Mouse (Mus musculus) macrophage (primary cell): Measurements from ENCODE around the gene Naga. TPM values are rescaled to one million over a fixed set of nuclear protein-coding genes. Genes with fewer than 3 reads are reported as not detected.

Experiments
- H3K27ac ChIP-seq: fragments of 350-480 bp; formaldehyde crosslinking; 2 replicates; pipeline ENCODE4 v1.9.0; 2021
- H3K36me3 ChIP-seq: fragments of 350-480 bp; formaldehyde crosslinking; 2 replicates; pipeline ENCODE4 v1.9.0; 2021; ENCODE audit errors: inconsistent target
- H3K4me3 ChIP-seq: fragments of 350-480 bp; formaldehyde crosslinking; 2 replicates; pipeline ENCODE4 v1.9.0; 2021; ENCODE audit errors: inconsistent target
- H3K79me2 ChIP-seq: fragments of 350-480 bp; formaldehyde crosslinking; 2 replicates; pipeline ENCODE4 v1.9.0; 2021; ENCODE audit errors: inconsistent target
- WGBS: methylation state at CpG from one replicate; pipeline ENCODE4 v1.1.7; 2026; ENCODE audit warnings: inconsistent platforms; ENCODE audit not compliant: missing documents; 5-methylcytosine and 5-hydroxymethylcytosine counted together
- polyA plus RNA-seq: library from polyadenylated mRNA; stranded (reverse); fragments of 250-400 nt; gene quantifications from 3 replicates; pipeline ENCODE4 v1.2.4, GENCODE M21; 2018; ENCODE audit warnings: inconsistent platforms

Gene Naga
- polyA plus RNA-seq, 1 experiment from 2014 or later: 153 TPM

GRCm38 (mm10) chr15:82347303-82347676, 8.6 kb upstream of the Naga start:
- Histone ChIP-seq H3K36me3 (peaks cover 19% of the 10 kb centered on the region), H3K4me3 (peak overlapping the region; percentile 69), H3K27ac (peak overlapping the region; percentile 67), H3K79me2 (peaks cover 53% of the 10 kb centered on the region)
- WGBS: 56% methylated on average over 4 of the region's 4 CpGs

- H3K27ac ChIP-seq: peak overlapping the region; percentile 67
- 11% methylated on average over 14 of the region's 14 CpGs for WGBS
These were observed 8.0 kb upstream of the Naga start for GRCm38 (mm10) chr15:82346580-82347302.

GRCm38 (mm10) chr15:82345820-82346470, 7.2 kb upstream of the Naga start:
- WGBS: under 1% methylated on average over 50 of the region's 51 CpGs
- H3K27ac ChIP-seq: peak overlapping the region; percentile 67
- peaks cover 39% of the 10 kb centered on the region for H3K79me2 ChIP-seq
- peaks cover 19% of the 10 kb centered on the region for H3K36me3 ChIP-seq
- H3K4me3 ChIP-seq: peak overlapping the region; percentile 69

More at GRCm38 (mm10) chr15:82346580-82347302, 8.0 kb upstream of the Naga start:
- peak overlapping the region; percentile 69 for H3K4me3 ChIP-seq
- peaks cover 47% of the 10 kb centered on the region for H3K79me2 ChIP-seq
- peaks cover 19% of the 10 kb centered on the region for H3K36me3 ChIP-seq

GRCm38 (mm10) chr15:82344971-82345370, 6.2 kb upstream of the Naga start:
- WGBS: 75% methylated on average over 5 of the region's 6 CpGs
- H3K36me3 ChIP-seq: peaks cover 10% of the 10 kb centered on the region

GRCm38 (mm10) chr15:82343368-82344287, 4.9 kb upstream of the Naga start:
- 90% methylated on average over 27 of the region's 27 CpGs for whole genome bisulfite sequencing
- no peaks in the 10 kb centered on the region; the same call in 1 of the 2 replicates for H3K36me3 ChIP-seq
- peaks cover 19% of the 10 kb centered on the region for H3K79me2 ChIP-seq
- no peak overlapping the region for H3K27ac ChIP-seq
- H3K4me3 ChIP-seq: no peak overlapping the region

More at GRCm38 (mm10) chr15:82344971-82345370, 6.2 kb upstream of the Naga start:
- no peak overlapping the region for H3K27ac ChIP-seq
- no peak overlapping the region for H3K4me3 ChIP-seq
- H3K79me2 ChIP-seq: peaks cover 29% of the 10 kb centered on the region

GRCm38 (mm10) chr15:82342543-82342935, 3.8 kb upstream of the Naga start:
- no peak overlapping the region for H3K4me3 ChIP-seq
- 95% methylated on average over 5 of the region's 5 CpGs for WGBS
- H3K27ac ChIP-seq: peak overlapping the region; percentile 58
- no peaks in the 10 kb centered on the region for H3K36me3 ChIP-seq
- peaks cover 21% of the 10 kb centered on the region for H3K79me2 ChIP-seq

- Histone ChIP-seq H3K79me2 (peaks cover 21% of the 10 kb centered on the region), H3K27ac (peak overlapping the region; percentile 58), H3K36me3 (peaks cover 2% of the 10 kb centered on the region; the same call in 1 of the 2 replicates), H3K4me3 (peak overlapping the region; percentile 16)
- 23% methylated on average over 15 of the region's 15 CpGs for WGBS
These were observed 3.2 kb upstream of the Naga start for GRCm38 (mm10) chr15:82341675-82342542.

- peak overlapping the region; percentile 58 for H3K27ac ChIP-seq
- H3K36me3 ChIP-seq: peaks cover 10% of the 10 kb centered on the region
- WGBS: 8% methylated on average over 27 of the region's 40 CpGs
- peak overlapping the region; percentile 16; the same call in 1 of the 2 replicates for H3K4me3 ChIP-seq
- peaks cover 22% of the 10 kb centered on the region for H3K79me2 ChIP-seq
These were observed 2.3 kb upstream of the Naga start for GRCm38 (mm10) chr15:82341036-82341501.

- Histone ChIP-seq H3K4me3 (no peak overlapping the region), H3K36me3 (peaks cover 15% of the 10 kb centered on the region), H3K79me2 (peaks cover 24% of the 10 kb centered on the region), H3K27ac (no peak overlapping the region)
- 63% methylated on average over 19 of the region's 21 CpGs for WGBS
These were observed 1.8 kb upstream of the Naga start for GRCm38 (mm10) chr15:82340414-82341035.

GRCm38 (mm10) chr15:82339634-82340254, 1.0 kb upstream of the Naga start:
- whole genome bisulfite sequencing: 74% methylated on average over 8 of the region's 8 CpGs

GRCm38 (mm10) chr15:82339150-82339549, 425 bp upstream of the Naga start:
- Histone ChIP-seq H3K36me3 (peaks cover 29% of the 10 kb centered on the region), H3K4me3 (peak overlapping the region; percentile 3; the same call in 1 of the 2 replicates), H3K27ac (no peak overlapping the region), H3K79me2 (peaks cover 24% of the 10 kb centered on the region)
- WGBS: 68% methylated on average over 10 of the region's 10 CpGs

More at GRCm38 (mm10) chr15:82339634-82340254, 1.0 kb upstream of the Naga start:
- Histone ChIP-seq H3K4me3 (no peak overlapping the region), H3K27ac (no peak overlapping the region), H3K79me2 (peaks cover 24% of the 10 kb centered on the region), H3K36me3 (peaks cover 23% of the 10 kb centered on the region)

GRCm38 (mm10) chr15:82337875-82338274, 850 bp downstream of the Naga start:
- WGBS: 0% methylated on average over 4 of the region's 4 CpGs
- peaks cover 24% of the 10 kb centered on the region for H3K79me2 ChIP-seq
- peaks cover 32% of the 10 kb centered on the region for H3K36me3 ChIP-seq
- H3K4me3 ChIP-seq: peak overlapping the region; percentile 95
- H3K27ac ChIP-seq: peak overlapping the region; percentile 77

- Histone ChIP-seq H3K36me3 (peaks cover 43% of the 10 kb centered on the region), H3K4me3 (no peak overlapping the region), H3K79me2 (peaks cover 24% of the 10 kb centered on the region), H3K27ac (no peak overlapping the region)
- 89% methylated on average over 11 of the region's 12 CpGs for WGBS
These were observed 2.1 kb downstream of the Naga start for GRCm38 (mm10) chr15:82336629-82337028.
